Mouse (Mus musculus) limb, embryonic 13.5 days (tissue): ENCODE measurements at regions not wholly inside any gene's neighbourhood (a gene's known extent, or its start where the extent isn't known, plus 50 kb on each side); places are given as distances from the start of the nearest gene placed in this dataset.

Source experiments
- ATAC-seq: fragments of 200-750 bp; cut with Nextera tagmentation; 2 replicates; pipeline ENCODE4 v1.8.0; 2017; ENCODE audit warnings: low read depth, moderate number of reproducible peaks, moderate TSS enrichment; ENCODE audit not compliant: low FRiP score
- H3K27ac ChIP-seq: fragments of 300-500 bp; sonication (generic); 2 replicates; pipeline ENCODE4 v1.5.1; 2015; ENCODE audit warnings: inconsistent platforms, mild to moderate bottlenecking, moderate library complexity
- H3K27me3 ChIP-seq: fragments of 300-500 bp; sonication (generic); 2 replicates; pipeline ENCODE4 v1.6.1; 2015; ENCODE audit warnings: mild to moderate bottlenecking, inconsistent platforms
- H3K36me3 ChIP-seq: fragments of 300-500 bp; sonication (generic); 2 replicates; pipeline ENCODE4 v1.6.1; 2015; ENCODE audit warnings: inconsistent platforms, mild to moderate bottlenecking, moderate library complexity
- H3K4me1 ChIP-seq: fragments of 300-500 bp; sonication (generic); 2 replicates; pipeline ENCODE4 v1.6.1; 2015; ENCODE audit warnings: inconsistent platforms
- H3K4me2 ChIP-seq: fragments of 300-500 bp; sonication (generic); replicated peaks from 2 replicates; pipeline ENCODE4 v1.6.1; 2015; ENCODE audit warnings: inconsistent platforms, mild to moderate bottlenecking, moderate library complexity
- H3K4me3 ChIP-seq: fragments of 300-500 bp; sonication (generic); 2 replicates; pipeline ENCODE4 v1.5.1; 2015; ENCODE audit warnings: moderate library complexity, mild to moderate bottlenecking, inconsistent platforms
- H3K9ac ChIP-seq: fragments of 300-500 bp; sonication (generic); 2 replicates; pipeline ENCODE4 v1.6.1; 2015; ENCODE audit warnings: mild to moderate bottlenecking, inconsistent platforms
- H3K9me3 ChIP-seq: fragments of 300-500 bp; sonication (generic); 2 replicates; pipeline ENCODE4 v1.6.1; 2016; ENCODE audit warnings: inconsistent platforms
- WGBS: fragments of 180-500 bp; shearing (Covaris S2); methylation state at CpG from one replicate; pipeline ENCODE4 v1.1.7; 2015; 5-methylcytosine and 5-hydroxymethylcytosine counted together

DNA sequence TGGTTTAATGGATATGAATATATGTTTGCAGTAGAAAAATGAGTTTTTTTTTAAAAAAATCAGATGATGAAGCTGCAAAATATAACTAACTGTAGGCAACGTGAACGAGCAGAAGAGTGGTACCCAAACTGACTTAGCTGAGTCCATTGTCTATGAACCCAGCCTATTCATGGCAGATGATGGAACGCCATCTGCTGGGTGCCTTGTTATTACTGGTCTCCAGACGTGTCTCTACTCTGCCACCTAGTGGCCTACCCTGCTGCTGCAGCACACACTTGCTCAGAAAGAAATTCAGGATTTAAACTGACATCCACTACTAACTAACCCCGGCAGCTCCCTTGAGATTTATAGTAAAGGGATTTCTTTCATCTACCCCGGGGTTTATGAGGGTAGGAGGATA, 143.7 kb downstream of the Csl start:
- peaks cover 4% of the 10 kb centered on the region; the same call in 1 of the 2 replicates for H3K9me3 ChIP-seq
- ATAC-seq = peak; percentile 72; the same call in 1 of the 2 replicates
- no peaks in the 10 kb centered on the region for H3K4me1 ChIP-seq
- no peaks in the 10 kb centered on the region for H3K27me3 ChIP-seq
- no peak overlapping the region for H3K27ac ChIP-seq
- H3K9ac ChIP-seq = no peak overlapping the region
- no peak overlapping the region for H3K4me2 ChIP-seq
- H3K4me3 ChIP-seq = no peak overlapping the region
- no peaks in the 10 kb centered on the region for H3K36me3 ChIP-seq
- 2% methylated on average over 6 of the region's 6 CpGs for WGBS

DNA sequence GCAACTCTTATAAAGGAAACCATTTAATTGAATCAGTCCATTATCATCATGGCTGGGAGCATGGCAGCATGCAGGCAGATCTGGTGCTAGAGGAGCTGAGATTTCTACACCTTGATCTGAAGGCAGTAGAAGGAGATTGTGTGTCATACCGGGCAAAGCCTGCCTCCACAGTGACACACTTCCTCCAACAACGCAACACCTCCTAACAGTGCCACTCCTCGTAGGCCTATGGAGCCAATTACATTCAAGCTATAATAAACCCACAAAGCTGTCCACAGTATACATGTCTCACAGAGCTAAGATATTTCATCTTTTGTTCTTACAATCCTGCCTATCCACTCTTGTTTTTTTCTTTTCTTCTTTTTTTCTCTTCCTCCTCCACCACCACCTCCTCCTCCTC, 141.8 kb downstream of the Csl start:
- Histone ChIP-seq H3K9ac (no peak overlapping the region), H3K9me3 (peaks cover 4% of the 10 kb centered on the region; the same call in 1 of the 2 replicates), H3K27ac (no peak overlapping the region), H3K27me3 (no peaks in the 10 kb centered on the region), H3K36me3 (no peaks in the 10 kb centered on the region), H3K4me1 (no peaks in the 10 kb centered on the region), H3K4me3 (no peak overlapping the region), H3K4me2 (no peak overlapping the region)
- ATAC-seq = no peak
- WGBS = 73% methylated on average over 3 of the region's 3 CpGs

DNA sequence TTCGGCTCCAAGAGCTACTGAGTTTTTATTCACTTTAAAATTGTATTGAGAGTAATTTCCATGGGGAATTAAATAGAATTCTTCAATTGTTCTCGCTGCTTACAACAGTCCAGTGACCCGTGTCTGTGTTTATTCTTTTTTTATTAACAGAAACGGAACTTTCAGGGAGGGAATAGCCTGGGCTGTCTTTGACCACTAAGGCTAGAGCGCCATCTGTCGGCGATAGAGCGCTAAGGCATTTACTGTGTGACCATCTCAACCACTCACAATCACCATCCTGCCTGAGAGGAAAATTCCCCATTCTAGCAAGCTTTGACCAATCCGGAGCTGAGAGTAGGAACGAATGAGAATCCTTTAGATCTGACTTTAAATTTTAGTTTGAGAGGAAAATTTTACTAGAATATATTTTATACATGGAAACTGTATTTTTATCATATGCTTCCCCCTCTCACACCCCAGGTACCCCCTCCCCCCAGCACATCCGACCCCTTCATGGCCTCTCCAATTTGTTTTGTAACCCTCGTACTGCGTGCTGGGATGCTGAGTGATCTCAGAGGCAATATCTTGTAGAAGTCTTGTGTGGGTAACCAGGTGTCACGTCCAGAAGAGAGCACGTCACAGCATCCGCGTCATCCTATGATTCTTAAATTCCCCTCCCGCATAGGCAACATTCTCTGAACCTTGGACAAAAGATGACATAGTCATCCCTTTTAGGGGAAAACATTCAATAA, 139.9 kb downstream of the Csl start:
- ATAC-seq = peak; percentile 64
- no peak overlapping the region for H3K9ac ChIP-seq
- no peaks in the 10 kb centered on the region for H3K4me1 ChIP-seq
- H3K4me3 ChIP-seq = peak overlapping the region; percentile 25
- H3K27ac ChIP-seq = no peak overlapping the region
- H3K36me3 ChIP-seq = no peaks in the 10 kb centered on the region
- H3K4me2 ChIP-seq = peak overlapping the region; percentile 48
- WGBS = 43% methylated on average over 18 of the region's 18 CpGs
- H3K27me3 ChIP-seq = no peaks in the 10 kb centered on the region
- no peaks in the 10 kb centered on the region for H3K9me3 ChIP-seq

DNA sequence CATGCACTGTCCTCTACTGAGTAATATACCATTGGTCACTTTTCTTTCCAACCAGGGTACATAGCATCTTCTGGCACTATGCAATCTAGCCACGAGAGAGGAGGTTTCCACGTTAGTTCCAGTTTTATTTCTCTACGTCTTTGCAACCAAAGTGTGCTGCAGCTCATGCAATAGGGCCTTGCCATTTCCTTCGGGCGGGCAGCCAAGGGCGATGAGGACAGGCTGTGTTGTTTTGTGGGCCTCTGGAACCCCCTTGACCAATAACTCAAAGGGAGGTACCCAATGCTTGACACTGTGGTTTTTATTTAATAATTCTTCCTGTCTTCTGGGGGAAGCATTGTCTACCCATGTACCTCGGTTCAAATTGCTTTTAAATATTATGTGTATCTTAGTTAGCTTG, 139.0 kb downstream of the Csl start:
- Histone ChIP-seq H3K27ac (no peak overlapping the region), H3K27me3 (no peaks in the 10 kb centered on the region), H3K4me2 (no peak overlapping the region), H3K4me3 (no peak overlapping the region), H3K9me3 (no peaks in the 10 kb centered on the region), H3K4me1 (no peaks in the 10 kb centered on the region), H3K9ac (no peak overlapping the region), H3K36me3 (no peaks in the 10 kb centered on the region)
- 81% methylated on average over 7 of the region's 7 CpGs for WGBS
- ATAC-seq = no peak

DNA sequence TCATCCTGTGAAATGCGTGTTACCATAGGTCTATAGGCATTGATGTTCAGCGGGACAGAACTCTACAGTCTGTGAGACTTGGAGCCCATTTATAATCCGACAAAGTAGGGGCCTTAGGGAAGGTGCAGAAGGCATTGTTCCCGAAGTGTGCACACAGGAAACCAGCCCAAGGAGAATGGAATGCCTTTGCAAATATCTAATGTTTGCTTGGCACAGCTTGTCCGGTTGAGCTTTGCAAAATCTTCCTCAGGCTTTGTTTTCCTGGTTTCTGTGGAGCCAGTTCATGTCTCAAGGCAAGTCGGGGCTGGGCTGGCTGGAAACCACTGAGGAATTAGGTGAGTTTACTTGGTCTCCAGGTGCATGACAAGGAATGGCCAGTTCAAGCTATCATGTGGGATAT, 132.1 kb downstream of the Csl start:
- Histone ChIP-seq H3K27ac (no peak overlapping the region), H3K9me3 (no peaks in the 10 kb centered on the region), H3K4me1 (no peaks in the 10 kb centered on the region), H3K27me3 (no peaks in the 10 kb centered on the region), H3K36me3 (no peaks in the 10 kb centered on the region), H3K9ac (no peak overlapping the region), H3K4me2 (no peak overlapping the region), H3K4me3 (no peak overlapping the region)
- ATAC-seq = no peak
- 85% methylated on average over 6 of the region's 6 CpGs for WGBS

DNA sequence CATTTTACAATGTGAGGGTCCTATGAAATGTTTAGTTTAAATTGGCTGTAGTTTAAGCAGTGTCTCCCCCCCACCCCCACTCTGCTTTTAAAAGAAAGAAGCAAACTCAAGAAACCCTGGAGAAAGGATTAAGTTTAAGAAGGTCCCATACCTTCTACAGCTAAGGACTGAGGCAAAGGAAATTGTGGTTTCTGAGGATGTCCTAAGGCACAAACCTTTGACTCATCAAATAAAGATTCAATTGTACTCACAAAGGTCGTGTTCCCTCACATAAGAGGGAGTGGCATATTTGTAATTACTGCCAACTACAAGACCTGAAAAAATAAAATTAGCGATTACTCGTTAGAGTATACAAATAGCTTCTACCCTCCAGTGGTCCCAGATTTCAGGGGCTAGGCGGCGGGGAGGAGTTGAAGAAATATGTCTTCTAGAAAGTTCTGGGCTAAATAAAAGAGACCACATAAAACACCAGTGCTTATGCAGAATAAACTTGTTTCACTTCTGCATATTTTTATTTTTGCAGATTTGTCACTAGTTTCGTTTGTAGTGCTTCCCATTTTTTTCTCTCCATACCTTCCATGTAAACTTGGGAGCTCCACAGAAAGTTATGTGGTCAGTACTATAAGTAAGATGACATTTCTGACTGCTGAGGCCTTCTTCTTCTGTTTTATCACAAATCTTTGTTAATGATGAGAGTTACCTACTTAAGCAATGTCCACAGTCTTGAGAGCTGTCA, 127.0 kb downstream of the Csl start:
- no peak for ATAC-seq
- Histone ChIP-seq H3K9ac (no peak overlapping the region), H3K27me3 (no peaks in the 10 kb centered on the region), H3K9me3 (no peaks in the 10 kb centered on the region), H3K4me2 (no peak overlapping the region), H3K4me3 (no peak overlapping the region), H3K27ac (no peak overlapping the region), H3K36me3 (no peaks in the 10 kb centered on the region), H3K4me1 (no peaks in the 10 kb centered on the region)
- WGBS = 68% methylated on average over 6 of the region's 6 CpGs

DNA sequence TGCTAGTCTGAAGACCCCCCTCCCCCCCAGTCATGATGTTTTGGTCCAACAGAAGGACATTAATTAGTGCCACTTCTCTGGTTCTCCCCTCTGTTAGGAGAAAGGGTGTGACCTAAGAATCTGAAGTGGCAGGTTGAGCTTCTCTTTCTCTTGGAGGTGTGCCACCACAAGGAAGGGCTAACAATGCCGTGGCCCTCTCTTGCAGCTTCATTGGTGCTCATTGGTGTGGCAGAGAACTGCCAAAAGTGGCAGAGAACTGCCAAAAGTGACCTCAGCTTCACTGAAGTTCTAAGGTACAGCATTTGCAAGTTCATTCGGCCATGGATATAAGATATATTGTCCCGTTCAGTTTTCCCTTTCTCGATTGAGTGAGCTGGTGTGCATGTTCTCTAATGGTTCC, 123.7 kb downstream of the Csl start:
- Histone ChIP-seq H3K9me3 (no peaks in the 10 kb centered on the region), H3K36me3 (no peaks in the 10 kb centered on the region), H3K4me2 (no peak overlapping the region), H3K4me3 (no peak overlapping the region), H3K9ac (no peak overlapping the region), H3K4me1 (no peaks in the 10 kb centered on the region), H3K27me3 (0 out of 2 replicates have a peak, but pooled peaks cover 5% of the 10 kb centered on the region), H3K27ac (no peak overlapping the region)
- 86% methylated on average over 4 of the region's 4 CpGs for WGBS
- ATAC-seq = no peak

DNA sequence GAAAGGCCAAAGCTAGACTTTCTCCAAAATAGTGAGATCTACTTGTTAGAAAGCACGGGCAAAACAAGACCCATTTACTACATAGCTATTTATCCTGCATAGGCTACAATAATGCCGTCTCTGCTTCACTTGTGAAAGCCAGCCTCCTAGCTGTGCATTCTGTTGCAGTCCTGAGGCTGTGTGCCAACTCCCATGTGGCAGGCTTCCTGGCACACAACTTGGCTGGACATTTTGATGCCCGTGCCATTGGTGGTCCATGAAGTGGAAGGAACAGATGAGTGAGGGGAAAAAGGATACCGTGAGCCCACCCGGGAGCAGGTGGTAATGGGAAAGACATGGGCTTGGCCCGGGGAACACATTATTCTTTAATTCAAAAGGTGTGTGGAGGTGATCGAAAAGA, 120.4 kb downstream of the Csl start:
- no peak overlapping the region for H3K4me2 ChIP-seq
- H3K4me3 ChIP-seq = no peak overlapping the region
- H3K9ac ChIP-seq = no peak overlapping the region
- no peaks in the 10 kb centered on the region; the same call in 1 of the 2 replicates for H3K4me1 ChIP-seq
- 0 out of 2 replicates have a peak, but pooled peaks cover 5% of the 10 kb centered on the region for H3K27me3 ChIP-seq
- ATAC-seq = no peak
- H3K27ac ChIP-seq = no peak overlapping the region
- 76% methylated on average over 7 of the region's 7 CpGs for WGBS
- no peaks in the 10 kb centered on the region for H3K36me3 ChIP-seq
- H3K9me3 ChIP-seq = no peaks in the 10 kb centered on the region

DNA sequence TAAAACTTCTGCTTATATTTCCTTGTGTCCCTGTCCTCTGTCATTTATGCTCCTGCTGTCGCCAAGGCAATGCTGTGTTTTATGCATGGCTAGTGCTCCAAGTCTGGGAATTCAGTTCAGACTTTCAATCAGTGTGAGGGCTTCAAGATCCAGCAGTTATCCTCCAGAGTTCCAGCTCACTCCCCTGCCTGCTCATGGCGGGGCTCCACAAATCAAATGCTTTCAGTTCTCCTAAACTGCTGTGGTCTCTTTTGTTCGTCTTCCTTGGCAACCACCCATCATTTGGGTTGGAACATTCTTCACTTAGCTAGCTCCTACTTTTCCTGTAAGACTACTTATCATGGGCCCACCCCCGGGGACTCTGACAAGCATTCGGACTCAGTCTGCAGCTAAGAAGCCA, 120.0 kb downstream of the Csl start:
- Histone ChIP-seq H3K9ac (no peak overlapping the region), H3K4me1 (no peaks in the 10 kb centered on the region; the same call in 1 of the 2 replicates), H3K9me3 (no peaks in the 10 kb centered on the region), H3K27ac (no peak overlapping the region), H3K36me3 (no peaks in the 10 kb centered on the region), H3K27me3 (0 out of 2 replicates have a peak, but pooled peaks cover 5% of the 10 kb centered on the region), H3K4me3 (no peak overlapping the region), H3K4me2 (no peak overlapping the region)
- ATAC-seq = no peak
- WGBS = 64% methylated on average over 5 of the region's 5 CpGs

DNA sequence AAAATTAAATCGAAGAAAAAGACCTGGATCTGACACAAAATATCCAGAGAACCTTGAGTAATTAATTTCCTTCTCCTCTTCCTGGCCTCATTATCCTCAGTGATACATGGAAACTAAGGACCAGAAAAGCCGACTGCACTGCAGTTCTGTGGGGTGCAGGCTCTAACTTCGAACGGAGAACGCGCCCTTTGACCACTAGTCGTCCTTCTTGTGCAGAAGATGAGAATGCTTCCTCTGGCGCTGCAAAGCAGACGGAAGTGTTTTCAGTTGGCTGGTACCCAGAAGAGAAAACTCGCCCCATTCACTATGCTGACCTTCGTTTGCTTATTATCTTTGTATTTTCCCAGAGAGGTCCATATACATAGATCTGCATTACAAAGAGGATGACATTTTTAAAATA, 117.7 kb downstream of the Csl start:
- Histone ChIP-seq H3K36me3 (no peaks in the 10 kb centered on the region), H3K9ac (no peak overlapping the region), H3K4me2 (no peak overlapping the region), H3K4me1 (no peaks in the 10 kb centered on the region; the same call in 1 of the 2 replicates), H3K27me3 (0 out of 2 replicates have a peak, but pooled peaks cover 5% of the 10 kb centered on the region), H3K9me3 (no peaks in the 10 kb centered on the region), H3K4me3 (no peak overlapping the region), H3K27ac (no peak overlapping the region)
- WGBS = 9% methylated on average over 11 of the region's 11 CpGs
- peak; percentile 77; the same call in 1 of the 2 replicates for ATAC-seq

DNA sequence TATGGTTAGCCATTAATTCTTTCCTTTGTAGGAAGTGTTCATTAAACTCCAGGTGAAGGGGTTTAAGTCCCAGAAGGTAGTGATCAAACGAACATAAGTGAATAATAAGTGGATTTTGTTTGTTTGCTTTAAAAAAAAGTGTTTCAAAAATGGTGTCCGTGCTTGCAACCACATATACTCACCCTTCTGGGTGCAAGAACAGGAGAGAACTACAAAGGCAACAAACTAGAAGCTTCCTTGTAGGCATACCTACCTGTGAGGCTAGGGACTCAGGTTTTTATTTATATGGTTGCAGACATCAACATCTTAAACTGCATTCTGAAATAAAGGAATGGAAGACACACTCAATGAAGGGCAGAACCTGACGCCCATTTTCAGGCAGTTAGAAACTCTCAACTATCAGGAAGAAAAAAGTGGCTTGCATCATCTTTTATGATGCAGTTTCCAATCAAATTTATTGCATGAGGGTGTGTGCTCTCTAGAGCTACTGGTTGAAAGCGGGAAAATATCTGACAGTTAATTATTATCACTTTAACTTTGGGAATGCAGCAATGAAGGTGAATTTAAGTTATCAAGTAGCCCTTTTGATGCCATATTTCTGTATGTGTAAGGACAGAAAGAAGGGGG, 117.1 kb downstream of the Csl start:
- ATAC-seq = no peak
- Histone ChIP-seq H3K9ac (no peak overlapping the region), H3K4me3 (no peak overlapping the region), H3K4me1 (no peaks in the 10 kb centered on the region; the same call in 1 of the 2 replicates), H3K9me3 (no peaks in the 10 kb centered on the region), H3K27ac (no peak overlapping the region), H3K4me2 (no peak overlapping the region), H3K27me3 (0 out of 2 replicates have a peak, but pooled peaks cover 5% of the 10 kb centered on the region), H3K36me3 (no peaks in the 10 kb centered on the region)
- 49% methylated on average over 4 of the region's 4 CpGs for WGBS

DNA sequence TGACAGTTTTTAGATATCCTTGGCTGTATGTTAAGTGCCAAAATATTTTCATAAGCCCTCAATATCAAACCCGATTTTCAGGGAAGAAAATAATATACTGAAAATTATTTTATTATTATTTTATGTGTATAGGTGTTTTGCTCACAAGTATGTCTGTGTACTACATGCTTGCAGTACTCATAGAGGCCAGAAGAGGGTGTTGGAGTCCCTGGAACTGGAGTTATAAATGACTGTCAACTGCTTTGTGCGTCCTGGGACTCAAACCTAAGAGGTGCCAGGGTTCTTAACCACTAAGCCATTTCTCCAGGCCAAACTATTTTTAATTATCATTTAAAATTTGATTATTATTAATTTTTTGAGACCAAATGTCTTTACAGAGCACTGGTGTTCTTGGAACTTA, 114.5 kb downstream of the Csl start:
- Histone ChIP-seq H3K27me3 (0 out of 2 replicates have a peak, but pooled peaks cover 5% of the 10 kb centered on the region), H3K9me3 (no peaks in the 10 kb centered on the region), H3K27ac (no peak overlapping the region), H3K4me3 (no peak overlapping the region), H3K4me2 (no peak overlapping the region), H3K4me1 (no peaks in the 10 kb centered on the region; the same call in 1 of the 2 replicates), H3K9ac (no peak overlapping the region), H3K36me3 (no peaks in the 10 kb centered on the region)
- ATAC-seq = no peak
- WGBS = 39% methylated on average over 2 of the region's 2 CpGs
